Mouse (Mus musculus): ENCODE measurements around the gene Cep170.

- TF ChIP-seq POLR2A (IDR thresholded peaks at IDR 0.05; ENCODE audit: insufficient read depth, low read depth, low read length) (no peak), CTCF (IDR thresholded peaks at IDR 0.05; ENCODE audit: insufficient read depth, low read depth, low read length) (no peak)
Observed at GRCm38 (mm10) chr1:176847118-176847859, 33.4 kb upstream of the Cep170 start.

Measured in olfactory bulb, adult 2 months (tissue).